Mouse (Mus musculus) intestine, embryonic 15.5 days (tissue): ENCODE data around the gene Zfc3h1. TPM values are rescaled to one million over a fixed set of nuclear protein-coding genes. Genes with fewer than 3 reads are reported as not detected.
A peak's percentile ranks its signal among the peaks of the same experiment; 100 is the strongest.

Experiments used
- ATAC-seq: fragments of 200-750 bp; cut with Nextera tagmentation; 2 replicates; pipeline ENCODE4 v1.8.0; 2017; ENCODE audit warnings: moderate TSS enrichment, moderate library complexity
- H3K27ac ChIP-seq: fragments of 300-500 bp; sonication (generic); 2 replicates; pipeline ENCODE4 v1.5.1; 2015; ENCODE audit warnings: mild to moderate bottlenecking, inconsistent platforms
- H3K27me3 ChIP-seq: fragments of 300-500 bp; sonication (generic); replicated peaks from 2 replicates; pipeline ENCODE4 v1.6.1; 2015; ENCODE audit warnings: inconsistent platforms
- H3K36me3 ChIP-seq: fragments of 300-500 bp; sonication (generic); 2 replicates; pipeline ENCODE4 v1.6.1; 2015; ENCODE audit warnings: inconsistent platforms
- H3K4me1 ChIP-seq: fragments of 300-500 bp; sonication (generic); replicated peaks from 2 replicates; pipeline ENCODE4 v1.6.1; 2015; ENCODE audit warnings: inconsistent platforms
- H3K4me2 ChIP-seq: fragments of 300-500 bp; sonication (generic); replicated peaks from 2 replicates; pipeline ENCODE4 v1.6.1; 2015; ENCODE audit warnings: mild to moderate bottlenecking, inconsistent platforms
- H3K4me3 ChIP-seq: fragments of 300-500 bp; sonication (generic); replicated peaks from 2 replicates; pipeline ENCODE4 v1.5.1; 2015; ENCODE audit warnings: inconsistent platforms
- H3K9ac ChIP-seq: fragments of 300-500 bp; sonication (generic); 2 replicates; pipeline ENCODE4 v1.6.1; 2015; ENCODE audit warnings: inconsistent platforms
- H3K9me3 ChIP-seq: fragments of 300-500 bp; sonication (generic); 2 replicates; pipeline ENCODE4 v1.6.1; 2016; ENCODE audit warnings: inconsistent platforms
- WGBS: fragments of 180-500 bp; shearing (Covaris S2); methylation state at CpG from one replicate; pipeline ENCODE4 v1.1.7; 2015; 5-methylcytosine and 5-hydroxymethylcytosine counted together
- polyA plus RNA-seq: library from polyadenylated mRNA; unstranded; fragments of >200 nt; fragmentation: Nextera tagmentation; extraction: Ambion mirVana; gene quantifications from 2 replicates; pipeline ENCODE4 v1.2.1, GENCODE M21; 2015

Zfc3h1 gene
- polyA plus RNA-seq, 1 experiment from 2014 or later = 17.0 TPM

- WGBS = 91% methylated on average over 17 of the region's 17 CpGs
- no peak overlapping the region for H3K27ac ChIP-seq
- no peaks in the 10 kb centered on the region for H3K9me3 ChIP-seq
- H3K4me2 ChIP-seq = no peak overlapping the region
- ATAC-seq = no peak
- no peaks in the 10 kb centered on the region for H3K36me3 ChIP-seq
- H3K4me1 ChIP-seq = no peaks in the 10 kb centered on the region
- H3K27me3 ChIP-seq = no peaks in the 10 kb centered on the region
- no peak overlapping the region for H3K9ac ChIP-seq
- no peak overlapping the region for H3K4me3 ChIP-seq
Observed at GRCm38 (mm10) chr10:115358216-115358919, 26.4 kb upstream of the Zfc3h1 start.

- Histone ChIP-seq H3K27me3 (no peaks in the 10 kb centered on the region), H3K9me3 (no peaks in the 10 kb centered on the region), H3K9ac (no peak overlapping the region), H3K36me3 (no peaks in the 10 kb centered on the region), H3K4me2 (no peak overlapping the region), H3K27ac (no peak overlapping the region), H3K4me1 (no peaks in the 10 kb centered on the region), H3K4me3 (no peak overlapping the region)
- ATAC-seq = no peak
- WGBS = 81% methylated on average over 7 of the region's 7 CpGs
Observed at GRCm38 (mm10) chr10:115359066-115359465, 25.7 kb upstream of the Zfc3h1 start.

- H3K4me3 ChIP-seq = peak within 1 kb of the TSS; percentile 51
- under 1% methylated on average over 49 of the region's 58 CpGs for WGBS
Observed at GRCm38 (mm10) chr10:115361840-115362622, 22.7 kb upstream of the Zfc3h1 start, which contains the start of gene Tmem19. TSS of gene Tmem19 (minus strand) at chr10:115362501.

GRCm38 (mm10) chr10:115362623-115362964 is 22.2 kb upstream of the Zfc3h1 start:
- Histone ChIP-seq H3K9ac (peak overlapping the region; percentile 44; the same call in 1 of the 2 replicates), H3K4me1 (no peaks in the 10 kb centered on the region), H3K27ac (peak overlapping the region; percentile 94), H3K36me3 (no peaks in the 10 kb centered on the region), H3K4me3 (peak overlapping the region; percentile 51), H3K4me2 (peak overlapping the region; percentile 70), H3K9me3 (no peaks in the 10 kb centered on the region), H3K27me3 (no peaks in the 10 kb centered on the region)
- WGBS = 6% methylated on average over 9 of the region's 9 CpGs
- peak; percentile 18 for ATAC-seq

More at GRCm38 (mm10) chr10:115361840-115362622, 22.7 kb upstream of the Zfc3h1 start, which contains the start of gene Tmem19:
- Histone ChIP-seq H3K9me3 (no peaks in the 10 kb centered on the region), H3K4me2 (peak within 1 kb of the TSS; percentile 70), H3K9ac (peak within 1 kb of the TSS; percentile 44), H3K4me1 (no peaks in the 10 kb centered on the region), H3K36me3 (no peaks in the 10 kb centered on the region), H3K27ac (peak within 1 kb of the TSS; percentile 94), H3K27me3 (no peaks in the 10 kb centered on the region)
- ATAC-seq = peak; percentile 99

GRCm38 (mm10) chr10:115363151-115363550 is 21.6 kb upstream of the Zfc3h1 start:
- Histone ChIP-seq H3K27me3 (no peaks in the 10 kb centered on the region), H3K27ac (peak overlapping the region; percentile 94; the same call in 1 of the 2 replicates), H3K4me3 (peak overlapping the region; percentile 51; the same call in 1 of the 2 replicates), H3K9ac (no peak overlapping the region), H3K36me3 (no peaks in the 10 kb centered on the region), H3K9me3 (no peaks in the 10 kb centered on the region), H3K4me2 (peak overlapping the region; percentile 70), H3K4me1 (no peaks in the 10 kb centered on the region)
- 83% methylated on average over 4 of the region's 4 CpGs for WGBS
- ATAC-seq = no peak

- WGBS = 64% methylated on average over 2 of the region's 2 CpGs
- Histone ChIP-seq H3K36me3 (no peaks in the 10 kb centered on the region), H3K9me3 (no peaks in the 10 kb centered on the region), H3K4me2 (no peak overlapping the region), H3K27ac (no peak overlapping the region), H3K4me3 (no peak overlapping the region), H3K4me1 (0 out of 2 replicates have a peak, but pooled peaks cover 8% of the 10 kb centered on the region), H3K27me3 (no peaks in the 10 kb centered on the region), H3K9ac (no peak overlapping the region)
- ATAC-seq = no peak
Observed at GRCm38 (mm10) chr10:115381506-115382084, 3.2 kb upstream of the Zfc3h1 start.

GRCm38 (mm10) chr10:115382846-115383643 is 1.7 kb upstream of the Zfc3h1 start:
- Histone ChIP-seq H3K27ac (no peak overlapping the region), H3K36me3 (no peaks in the 10 kb centered on the region), H3K4me3 (peak overlapping the region; percentile 92), H3K27me3 (no peaks in the 10 kb centered on the region), H3K4me1 (0 out of 2 replicates have a peak, but pooled peaks cover 10% of the 10 kb centered on the region), H3K9ac (peak overlapping the region; percentile 36; the same call in 1 of the 2 replicates), H3K9me3 (no peaks in the 10 kb centered on the region), H3K4me2 (peak overlapping the region; percentile 65)
- no peak for ATAC-seq
- WGBS = 43% methylated on average over 12 of the region's 12 CpGs

GRCm38 (mm10) chr10:115383644-115384220 is 1.0 kb upstream of the Zfc3h1 start:
- H3K9ac ChIP-seq = peak overlapping the region; percentile 77
- WGBS = 2% methylated on average over 15 of the region's 15 CpGs
- H3K27ac ChIP-seq = peak overlapping the region; percentile 96
- H3K9me3 ChIP-seq = no peaks in the 10 kb centered on the region
- H3K4me1 ChIP-seq = 0 out of 2 replicates have a peak, but pooled peaks cover 10% of the 10 kb centered on the region
- H3K4me3 ChIP-seq = peak overlapping the region; percentile 92
- H3K4me2 ChIP-seq = peak overlapping the region; percentile 65
- no peaks in the 10 kb centered on the region for H3K27me3 ChIP-seq
- no peak for ATAC-seq
- no peaks in the 10 kb centered on the region for H3K36me3 ChIP-seq

GRCm38 (mm10) chr10:115385018-115386002 is 551 bp downstream of the Zfc3h1 start:
- H3K9ac ChIP-seq = peak overlapping the region; percentile 97
- ATAC-seq = peak; percentile 24

GRCm38 (mm10) chr10:115387891-115388290 is 3.1 kb downstream of the Zfc3h1 start:
- no peaks in the 10 kb centered on the region for H3K27me3 ChIP-seq
- H3K9ac ChIP-seq = no peak overlapping the region
- 83% methylated on average over 3 of the region's 3 CpGs for WGBS
- no peaks in the 10 kb centered on the region for H3K9me3 ChIP-seq
- no peak for ATAC-seq
- no peak overlapping the region for H3K27ac ChIP-seq
- no peak overlapping the region for H3K4me2 ChIP-seq
- no peaks in the 10 kb centered on the region for H3K36me3 ChIP-seq
- no peak overlapping the region for H3K4me3 ChIP-seq
- 0 out of 2 replicates have a peak, but pooled peaks cover 6% of the 10 kb centered on the region for H3K4me1 ChIP-seq

More at GRCm38 (mm10) chr10:115385018-115386002, 551 bp downstream of the Zfc3h1 start:
- H3K4me3 ChIP-seq = peak overlapping the region; percentile 92
- H3K27ac ChIP-seq = peak overlapping the region; percentile 96
- H3K27me3 ChIP-seq = no peaks in the 10 kb centered on the region
- WGBS = under 1% methylated on average over 93 of the region's 101 CpGs
- no peaks in the 10 kb centered on the region for H3K36me3 ChIP-seq
- H3K4me1 ChIP-seq = 0 out of 2 replicates have a peak, but pooled peaks cover 10% of the 10 kb centered on the region
- peak overlapping the region; percentile 65 for H3K4me2 ChIP-seq
- H3K9me3 ChIP-seq = no peaks in the 10 kb centered on the region
